Mouse (Mus musculus) embryonic fibroblast, embryonic 13.5 days (primary cell): ENCODE results near the gene Efcab11.

Experiments
- CTCF ChIP-seq: IDR thresholded peaks from 2 replicates; pipeline ENCODE4 v1.5.1; 2011; ENCODE audit warnings: mild to moderate bottlenecking, control low read depth, low read length, moderate library complexity, borderline replicate concordance; ENCODE audit not compliant: insufficient read depth
- POLR2A ChIP-seq: IDR thresholded peaks from 2 replicates; pipeline ENCODE4 v1.6.1; 2011; ENCODE audit warnings: low read depth, mild to moderate bottlenecking, control low read depth, low read length, moderate library complexity

- TF ChIP-seq CTCF (no peak), POLR2A (no peak)
Measured at GRCm38 (mm10) chr12:99779908-99780307, 104.3 kb downstream of the Efcab11 start.
